In the genomic region with DNA sequence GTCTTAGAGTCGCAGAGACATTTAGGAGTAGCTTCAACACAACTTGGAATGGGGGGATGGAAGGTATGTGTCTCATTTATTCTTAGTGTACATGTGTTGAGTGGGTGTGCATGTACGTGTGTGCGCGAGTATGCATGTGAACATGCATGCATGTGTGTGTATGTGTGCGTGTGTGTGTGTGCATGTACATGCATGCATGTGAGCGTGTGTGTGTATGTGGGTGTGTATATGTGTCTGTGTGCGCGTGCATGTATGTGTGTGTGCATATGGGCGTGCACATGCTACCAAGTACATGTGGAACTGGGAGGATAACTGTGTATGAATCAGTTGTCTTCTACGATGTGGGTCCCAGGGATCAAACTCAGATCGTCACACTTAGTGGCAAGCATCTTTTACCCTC, we compare ENCODE assay signal across 13 mouse cellular contexts. TPM values are rescaled to one million over a fixed set of nuclear protein-coding genes. Genes with fewer than 3 reads are reported as not detected.
DNase-seq lines count a peak whose midpoint lies in the region; ATAC-seq and TF ChIP-seq lines count a peak whose summit lies in the region.
"Had no signal": no experiment of that assay in that cellular context is flagged by ENCODE, and none has a peak within 500 bp of the region (broad histone marks: within the 10 kb centered on the region; RNA-seq: fewer than 3 reads in every experiment).

No protein-coding gene starts in this region.

- H3K9me3 ChIP-seq in heart, embryonic 11.5 days (replicated peaks; ENCODE audit: control insufficient read depth, low read length) = no peaks in the 10 kb centered on the region
- no peaks in the 10 kb centered on the region for H3K9me3 ChIP-seq in hindbrain, embryonic 15.5 days
- no peaks in the 10 kb centered on the region for H3K9me3 ChIP-seq in hindbrain, embryonic 11.5 days (ENCODE audit: control insufficient read depth, low read length)
- H3K9me3 ChIP-seq in MEL (replicated peaks; ENCODE audit: insufficient read depth, low read length) = no peaks in the 10 kb centered on the region
- no peaks in the 10 kb centered on the region for H3K9me3 ChIP-seq in liver, embryonic 14.5 days (ENCODE audit: control insufficient read depth, low read length)
- H3K9me3 ChIP-seq: embryonic facial prominence, embryonic 10.5 days; limb, embryonic 12.5 days had no signal

- no peak overlapping the region for H3K9ac ChIP-seq in heart, embryonic 11.5 days (ENCODE audit: low read depth, low read length)
- no peak overlapping the region for H3K9ac ChIP-seq in hindbrain, embryonic 15.5 days
- H3K9ac ChIP-seq in hindbrain, embryonic 11.5 days (ENCODE audit: low read depth, low read length) = no peak overlapping the region
- peak overlapping the region; percentile 20 for H3K9ac ChIP-seq in MEL (ENCODE audit: control insufficient read depth, low read depth, low read length, poor library complexity, severe bottlenecking)
- no peak overlapping the region; the same call in 1 of the 2 replicates for H3K9ac ChIP-seq in liver, embryonic 14.5 days (replicated peaks)
- H3K9ac ChIP-seq: limb, embryonic 12.5 days had no signal

- DNase-seq in heart, postnatal 25 days (ENCODE audit: low spot score) = no peak
- no peak for DNase-seq in hindbrain, embryonic 11.5 days (ENCODE audit: low spot score)
- no peak for DNase-seq in MEL (ENCODE audit: low read depth, low spot score)
- DNase-seq in liver, embryonic 14.5 days (ENCODE audit: low read depth in 3 of 3, low spot score in 3 of 3) = no peak
- no peak for DNase-seq in urinary bladder, postnatal 10 days (ENCODE audit: low spot score)
- DNase-seq: cerebellum, postnatal 14 days had no signal

- peak overlapping the region; percentile 34 for H3K4me2 ChIP-seq in heart, embryonic 11.5 days
- H3K4me2 ChIP-seq in hindbrain, embryonic 15.5 days = no peak overlapping the region
- no peak overlapping the region for H3K4me2 ChIP-seq in hindbrain, embryonic 11.5 days (replicated peaks; ENCODE audit: low read depth, low read length)
- H3K4me2 ChIP-seq in liver, embryonic 14.5 days (ENCODE audit: low read depth) = peak overlapping the region; percentile 54
- H3K4me2 ChIP-seq: limb, embryonic 12.5 days had no signal

- no peak for TF ChIP-seq POLR2A in MEL (IDR thresholded peaks at IDR 0.05; ENCODE audit: control insufficient read depth in 1 of 2, insufficient read depth in 1 of 2, low read depth in 1 of 2, low read length in 2 of 2, poor library complexity in 1 of 2)

- no peak for TF ChIP-seq EP300 in MEL (IDR thresholded peaks at IDR 0.05; ENCODE audit: low read depth in 1 of 2, low read length in 2 of 2)
- TF ChIP-seq EP300 in liver, embryonic 14.5 days (IDR thresholded peaks at IDR 0.05; ENCODE audit: low read depth) = no peak

- peaks cover 33% of the 10 kb centered on the region for H3K4me1 ChIP-seq in heart, embryonic 11.5 days (ENCODE audit: control insufficient read depth, insufficient read depth, low read length)
- H3K4me1 ChIP-seq in hindbrain, embryonic 15.5 days (replicated peaks) = peaks cover 73% of the 10 kb centered on the region
- H3K4me1 ChIP-seq in hindbrain, embryonic 11.5 days (replicated peaks; ENCODE audit: control insufficient read depth, insufficient read depth, low read length) = peaks cover 5% of the 10 kb centered on the region
- H3K4me1 ChIP-seq in MEL (ENCODE audit: control insufficient read depth in 1 of 2, insufficient read depth in 2 of 2, low read length in 2 of 2) = peaks cover 10 to 42% of the 10 kb centered on the region in 2 experiments
- H3K4me1 ChIP-seq in liver, embryonic 14.5 days (replicated peaks; ENCODE audit: control insufficient read depth in 2 of 2, insufficient read depth in 2 of 2, low read length in 1 of 2) = peaks cover 23 to 27% of the 10 kb centered on the region in 2 experiments

- TF ChIP-seq RAD21 in MEL (IDR thresholded peaks at IDR 0.05; ENCODE audit: low read depth, low read length) = no peak

- 0 out of 2 replicates have a peak overlapping the region, but pooled peaks have one; percentile 4 for H3K27ac ChIP-seq in heart, embryonic 11.5 days (ENCODE audit: low read depth, low read length)
- peak overlapping the region; percentile 83 for H3K27ac ChIP-seq in hindbrain, embryonic 15.5 days (replicated peaks)
- H3K27ac ChIP-seq in hindbrain, embryonic 11.5 days (ENCODE audit: low read depth, low read length) = no peak overlapping the region
- H3K27ac ChIP-seq in MEL (ENCODE audit: control insufficient read depth, low read depth, low read length) = peak overlapping the region; percentile 63
- no peak overlapping the region; the same call in 1 of the 2 replicates for H3K27ac ChIP-seq in liver, embryonic 14.5 days
- H3K27ac ChIP-seq: embryonic facial prominence, embryonic 10.5 days; kidney, postnatal 0 days; left cerebral cortex, adult 2 months; limb, embryonic 12.5 days had no signal

- peak overlapping the region; percentile 6; the same call in 1 of the 2 replicates for H3K4me3 ChIP-seq in heart, embryonic 11.5 days (ENCODE audit: low read depth, low read length)
- no peak overlapping the region for H3K4me3 ChIP-seq in hindbrain, embryonic 15.5 days
- no peak overlapping the region for H3K4me3 ChIP-seq in hindbrain, embryonic 11.5 days (ENCODE audit: low read depth, low read length)
- H3K4me3 ChIP-seq in MEL (ENCODE audit: control insufficient read depth in 1 of 2, insufficient read depth in 1 of 2, low read depth in 2 of 2, low read length in 2 of 2) = peak overlapping the region in 1 of 2 experiments; percentile 7; a peak in 2 of 4 replicates
- H3K4me3 ChIP-seq in liver, embryonic 14.5 days (ENCODE audit: insufficient read depth in 1 of 2, low read depth in 2 of 2, low read length in 2 of 2) = peak overlapping the region in 1 of 2 experiments; percentile 10; a peak in 2 of 4 replicates
- H3K4me3 ChIP-seq: embryonic facial prominence, embryonic 10.5 days; left cerebral cortex, adult 2 months; limb, embryonic 12.5 days; myocyte had no signal

- H3K79me2 ChIP-seq in MEL (ENCODE audit: control insufficient read depth, insufficient read depth, low read length, poor library complexity) = no peaks in the 10 kb centered on the region; the same call in 1 of the 2 replicates

- TF ChIP-seq CTCF in MEL (IDR thresholded peaks at IDR 0.05 in 2 of 3, conservative IDR thresholded peaks at IDR 0.05 in 1 of 3; ENCODE audit: control insufficient read depth in 1 of 3, insufficient read depth in 1 of 3, low read depth in 2 of 3, low read length in 3 of 3, poor library complexity in 1 of 3, severe bottlenecking in 1 of 3) = no peak
- TF ChIP-seq CTCF in liver, embryonic 14.5 days (IDR thresholded peaks at IDR 0.05; ENCODE audit: low read depth) = no peak

- no peaks in the 10 kb centered on the region for H3K36me3 ChIP-seq in heart, embryonic 11.5 days (ENCODE audit: control insufficient read depth, insufficient read depth, low read length)
- H3K36me3 ChIP-seq in hindbrain, embryonic 15.5 days = no peaks in the 10 kb centered on the region
- no peaks in the 10 kb centered on the region for H3K36me3 ChIP-seq in hindbrain, embryonic 11.5 days (ENCODE audit: control insufficient read depth, insufficient read depth, low read length)
- peaks cover 0 to 16% of the 10 kb centered on the region in 2 experiments; a peak in 2 of 4 replicates for H3K36me3 ChIP-seq in MEL (ENCODE audit: control insufficient read depth in 1 of 2, insufficient read depth in 2 of 2, low read length in 2 of 2)
- H3K36me3 ChIP-seq in liver, embryonic 14.5 days (replicated peaks; ENCODE audit: control insufficient read depth, insufficient read depth, low read depth) = no peaks in the 10 kb centered on the region
- H3K36me3 ChIP-seq: embryonic facial prominence, embryonic 10.5 days; limb, embryonic 12.5 days had no signal

- no peak for ATAC-seq in heart, embryonic 11.5 days (replicated peaks; ENCODE audit: insufficient number of reproducible peaks, low FRiP score, low TSS enrichment)
- no peak for ATAC-seq in hindbrain, embryonic 15.5 days (ENCODE audit: low FRiP score, low read depth)
- ATAC-seq in hindbrain, embryonic 11.5 days (ENCODE audit: low FRiP score) = no peak
- no peak for ATAC-seq in liver, embryonic 14.5 days (ENCODE audit: insufficient read depth)

- intact Hi-C loops in heart, postnatal 25 days (cut with DNase I) = no loop called here

- H3K27me3 ChIP-seq in heart, embryonic 11.5 days (ENCODE audit: control insufficient read depth, insufficient read depth, low read length) = peaks cover 40% of the 10 kb centered on the region
- no peaks in the 10 kb centered on the region for H3K27me3 ChIP-seq in hindbrain, embryonic 15.5 days
- no peaks in the 10 kb centered on the region for H3K27me3 ChIP-seq in hindbrain, embryonic 11.5 days (ENCODE audit: control insufficient read depth, insufficient read depth, low read length)
- H3K27me3 ChIP-seq in MEL (ENCODE audit: control insufficient read depth in 1 of 2, insufficient read depth in 2 of 2, low read length in 2 of 2) = no peaks in the 10 kb centered on the region
- H3K27me3 ChIP-seq in liver, embryonic 14.5 days (ENCODE audit: control insufficient read depth, insufficient read depth, low read length) = peaks cover 21% of the 10 kb centered on the region

- 80% methylated on average over 11 of the region's 11 CpGs for WGBS in heart, embryonic 11.5 days (ENCODE audit: insufficient replicate concordance)
- WGBS in hindbrain, embryonic 15.5 days = 93% methylated on average over 11 of the region's 11 CpGs
- 91% methylated on average over 11 of the region's 11 CpGs for WGBS in hindbrain, embryonic 11.5 days
- 71% methylated on average over 11 of the region's 11 CpGs for WGBS in liver, embryonic 14.5 days (ENCODE audit: insufficient replicate concordance)

RNA-seq across cellular contexts. Expression of gene Cbfa2t3, which starts 37.7 kb away (rescaled TPM):
- polyA plus RNA-seq in heart, embryonic 11.5 days (2014; fragmentation: Nextera tagmentation; extraction: Ambion mirVana) = 5.2 and 5.4 TPM in 2 replicates
- total RNA-seq in heart, postnatal 25 days (2021) = 10 to 100 TPM; 18.5 to 25.3 TPM
- 19.1 and 21.2 TPM in 2 replicates for polyA plus RNA-seq in hindbrain, embryonic 15.5 days (2015; fragmentation: Nextera tagmentation; extraction: Ambion mirVana)
- 7.3 and 8.9 TPM in 2 replicates for polyA plus RNA-seq in hindbrain, embryonic 11.5 days (2014; fragmentation: Nextera tagmentation; extraction: Ambion mirVana)
- 10.5 and 11.1 TPM in 2 replicates for total RNA-seq in MEL (2012; rRNA removed)
- polyA plus RNA-seq in MEL (2012; ENCODE audit: insufficient read depth in 1 of 2, insufficient read length in 2 of 2, low read depth in 1 of 2, low replicate concordance in 2 of 2, missing spikeins in 1 of 2) = 100 to 1,000 TPM in 1 of 2 experiments, not detected in 1; 102 TPM
- 1.8 and 1.9 TPM in 2 replicates for polyA plus RNA-seq in liver, embryonic 14.5 days (2012; rRNA removed)
- 3.3 and 5.0 TPM in 2 replicates for polyA plus RNA-seq in liver, embryonic 14.5 days (2014; fragmentation: Nextera tagmentation; extraction: Ambion mirVana)

RNA-seq across cellular contexts. Expression of gene Acsf3, which starts 38.7 kb away (rescaled TPM):
- polyA plus RNA-seq in heart, embryonic 11.5 days (2014; fragmentation: Nextera tagmentation; extraction: Ambion mirVana) = 15.4 and 17.5 TPM in 2 replicates
- 10 to 100 TPM; 29.4 to 31.7 TPM for total RNA-seq in heart, postnatal 25 days (2021)
- 15.6 and 17.1 TPM in 2 replicates for polyA plus RNA-seq in hindbrain, embryonic 15.5 days (2015; fragmentation: Nextera tagmentation; extraction: Ambion mirVana)
- 11.5 and 15.4 TPM in 2 replicates for polyA plus RNA-seq in hindbrain, embryonic 11.5 days (2014; fragmentation: Nextera tagmentation; extraction: Ambion mirVana)
- total RNA-seq in MEL (2012; rRNA removed) = 17.8 and 19.4 TPM in 2 replicates
- 10 to 100 TPM in 1 of 2 experiments, not detected in 1; 37.2 TPM for polyA plus RNA-seq in MEL (2012; ENCODE audit: insufficient read depth in 1 of 2, insufficient read length in 2 of 2, low read depth in 1 of 2, low replicate concordance in 2 of 2, missing spikeins in 1 of 2)
- 4.9 and 5.4 TPM in 2 replicates for polyA plus RNA-seq in liver, embryonic 14.5 days (2012; rRNA removed)
- polyA plus RNA-seq in liver, embryonic 14.5 days (2014; fragmentation: Nextera tagmentation; extraction: Ambion mirVana) = 5.7 and 6.6 TPM in 2 replicates

Comparison
In these comparisons a context has a peak if more than half of its experiments do, and no peak if none do; other contexts are left out.
1. H3K27ac ChIP-seq: peak in heart, embryonic 11.5 days (single experiment), hindbrain, embryonic 15.5 days (single experiment) and MEL (single experiment); none in hindbrain, embryonic 11.5 days (single experiment) and liver, embryonic 14.5 days (single experiment).
2. H3K4me2 ChIP-seq: peak in heart, embryonic 11.5 days (single experiment) and liver, embryonic 14.5 days (single experiment); none in hindbrain, embryonic 15.5 days (single experiment) and hindbrain, embryonic 11.5 days (single experiment).